Mouse (Mus musculus): ENCODE data around the gene Trim80. TPM values are rescaled to one million over a fixed set of nuclear protein-coding genes. Genes with fewer than 3 reads are reported as not detected.

Trim80 gene
- polyA plus RNA-seq (2012; rRNA removed) (not detected in 2 replicates), polyA plus RNA-seq (2014; fragmentation: Nextera tagmentation; extraction: Ambion mirVana) (0.15 TPM in 1 of 2 replicates, not detected in the other)

GRCm38 (mm10) chr11:115439906-115440595 is at the start of gene Trim80:
Trim80 (plus strand) TSS chr11:115440545.
- Histone ChIP-seq H3K4me2 (replicated peaks; ENCODE audit: low read depth, low read length, severe bottlenecking) (no peak within 1 kb of the TSS), H3K4me3 (replicated peaks; ENCODE audit: low read length) (no peak within 1 kb of the TSS), H3K27ac (replicated peaks; ENCODE audit: low read depth, low read length) (no peak within 1 kb of the TSS), H3K9ac (ENCODE audit: low read depth, low read length, severe bottlenecking) (no peak within 1 kb of the TSS), H3K9me3 (ENCODE audit: control insufficient read depth, low read length) (no peaks in the 10 kb centered on the region), H3K36me3 (ENCODE audit: control insufficient read depth, insufficient read depth, low read length) (no peaks in the 10 kb centered on the region), H3K4me1 (ENCODE audit: control insufficient read depth, insufficient read depth, low read length) (peaks cover 9% of the 10 kb centered on the region; the same call in 1 of the 2 replicates), H3K27me3 (ENCODE audit: control insufficient read depth, insufficient read depth, low read length) (no peaks in the 10 kb centered on the region)
- WGBS = 93% methylated on average over 9 of the region's 9 CpGs
- DNase-seq (ENCODE audit: low spot score) (no peak), ATAC-seq (ENCODE audit: low FRiP score, low read depth) (no peak)
- TF ChIP-seq POLR2A (IDR thresholded peaks at IDR 0.05; ENCODE audit: borderline replicate concordance, extremely low read depth, insufficient read depth, insufficient read length) = no peak

- Histone ChIP-seq H3K4me1 (ENCODE audit: control insufficient read depth, insufficient read depth, low read length) (no peaks in the 10 kb centered on the region), H3K36me3 (ENCODE audit: control insufficient read depth, insufficient read depth, low read length) (peaks cover 55% of the 10 kb centered on the region), H3K27me3 (ENCODE audit: control insufficient read depth, insufficient read depth, low read length) (no peaks in the 10 kb centered on the region), H3K9ac (ENCODE audit: low read depth, low read length, severe bottlenecking) (no peak overlapping the region), H3K27ac (replicated peaks; ENCODE audit: low read depth, low read length) (no peak overlapping the region), H3K4me3 (replicated peaks; ENCODE audit: low read length) (no peak overlapping the region), H3K4me2 (replicated peaks; ENCODE audit: low read depth, low read length, severe bottlenecking) (no peak overlapping the region), H3K9me3 (ENCODE audit: control insufficient read depth, low read length) (no peaks in the 10 kb centered on the region)
- DNase-seq (ENCODE audit: low spot score) = no peak
- WGBS = 91% methylated on average over 7 of the region's 7 CpGs
- no peak for ATAC-seq (ENCODE audit: low FRiP score, low read depth)
- TF ChIP-seq POLR2A (IDR thresholded peaks at IDR 0.05; ENCODE audit: borderline replicate concordance, extremely low read depth, insufficient read depth, insufficient read length) = no peak
Measured at GRCm38 (mm10) chr11:115391358-115391757, 49.0 kb upstream of the Trim80 start.

GRCm38 (mm10) chr11:115393721-115394325 is 46.5 kb upstream of the Trim80 start:
- Histone ChIP-seq H3K4me2 (replicated peaks; ENCODE audit: low read depth, low read length, severe bottlenecking) (no peak overlapping the region; the same call in 1 of the 2 replicates), H3K4me1 (ENCODE audit: control insufficient read depth, insufficient read depth, low read length) (no peaks in the 10 kb centered on the region), H3K4me3 (replicated peaks; ENCODE audit: low read length) (no peak overlapping the region), H3K27ac (replicated peaks; ENCODE audit: low read depth, low read length) (no peak overlapping the region), H3K9ac (ENCODE audit: low read depth, low read length, severe bottlenecking) (no peak overlapping the region), H3K36me3 (ENCODE audit: control insufficient read depth, insufficient read depth, low read length) (peaks cover 55% of the 10 kb centered on the region), H3K27me3 (ENCODE audit: control insufficient read depth, insufficient read depth, low read length) (no peaks in the 10 kb centered on the region), H3K9me3 (ENCODE audit: control insufficient read depth, low read length) (no peaks in the 10 kb centered on the region)
- DNase-seq (ENCODE audit: low spot score) = no peak
- whole genome bisulfite sequencing = 63% methylated on average over 34 of the region's 34 CpGs
- ATAC-seq (ENCODE audit: low FRiP score, low read depth) = no peak
- no peak for TF ChIP-seq POLR2A (IDR thresholded peaks at IDR 0.05; ENCODE audit: borderline replicate concordance, extremely low read depth, insufficient read depth, insufficient read length)

- no peaks in the 10 kb centered on the region for H3K9me3 ChIP-seq (ENCODE audit: control insufficient read depth, low read length)
- no peak for ATAC-seq (ENCODE audit: low FRiP score, low read depth)
- no peak overlapping the region for H3K4me2 ChIP-seq (replicated peaks; ENCODE audit: low read depth, low read length, severe bottlenecking)
- H3K27ac ChIP-seq (replicated peaks; ENCODE audit: low read depth, low read length) = no peak overlapping the region
- H3K9ac ChIP-seq (ENCODE audit: low read depth, low read length, severe bottlenecking) = no peak overlapping the region
- TF ChIP-seq POLR2A (IDR thresholded peaks at IDR 0.05; ENCODE audit: borderline replicate concordance, extremely low read depth, insufficient read depth, insufficient read length) = no peak
- H3K27me3 ChIP-seq (ENCODE audit: control insufficient read depth, insufficient read depth, low read length) = no peaks in the 10 kb centered on the region
- DNase-seq (ENCODE audit: low spot score) = no peak
- peaks cover 31% of the 10 kb centered on the region for H3K36me3 ChIP-seq (ENCODE audit: control insufficient read depth, insufficient read depth, low read length)
- H3K4me1 ChIP-seq (ENCODE audit: control insufficient read depth, insufficient read depth, low read length) = 0 out of 2 replicates have a peak, but pooled peaks cover 1% of the 10 kb centered on the region
- no peak overlapping the region for H3K4me3 ChIP-seq (replicated peaks; ENCODE audit: low read length)
- 79% methylated on average over 7 of the region's 7 CpGs for WGBS
Measured at GRCm38 (mm10) chr11:115398085-115398484, 42.3 kb upstream of the Trim80 start.

- Histone ChIP-seq H3K4me3 (replicated peaks; ENCODE audit: low read length) (no peak overlapping the region), H3K27ac (replicated peaks; ENCODE audit: low read depth, low read length) (no peak overlapping the region), H3K9me3 (ENCODE audit: control insufficient read depth, low read length) (no peaks in the 10 kb centered on the region), H3K4me2 (replicated peaks; ENCODE audit: low read depth, low read length, severe bottlenecking) (no peak overlapping the region), H3K9ac (ENCODE audit: low read depth, low read length, severe bottlenecking) (no peak overlapping the region), H3K27me3 (ENCODE audit: control insufficient read depth, insufficient read depth, low read length) (no peaks in the 10 kb centered on the region), H3K4me1 (ENCODE audit: control insufficient read depth, insufficient read depth, low read length) (peaks cover 11% of the 10 kb centered on the region), H3K36me3 (ENCODE audit: control insufficient read depth, insufficient read depth, low read length) (peaks cover 11% of the 10 kb centered on the region)
- WGBS = 81% methylated on average over 3 of the region's 3 CpGs
- DNase-seq (ENCODE audit: low spot score) = no peak
- no peak for ATAC-seq (ENCODE audit: low FRiP score, low read depth)
- TF ChIP-seq POLR2A (IDR thresholded peaks at IDR 0.05; ENCODE audit: borderline replicate concordance, extremely low read depth, insufficient read depth, insufficient read length) = no peak
Measured at GRCm38 (mm10) chr11:115400126-115400525, 40.2 kb upstream of the Trim80 start.

All from limb, embryonic 14.5 days (tissue).